Mouse (Mus musculus): Measurements from ENCODE around the gene Polr2j. TPM values are rescaled to one million over a fixed set of nuclear protein-coding genes. Genes with fewer than 3 reads are reported as not detected.
"Not testable (repeated sequence)": the region's sequence is repeated elsewhere in the genome, so short reads cannot be mapped to it uniquely, and the experiment has no call there.

Gene Polr2j
- polyA plus RNA-seq, 1 experiment from 2014 or later: 200 TPM

- WGBS: 42% methylated on average over 4 of the region's 4 CpGs
- ATAC-seq (replicated peaks); H3K4me2 ChIP-seq: not testable (repeated sequence)
Observed at GRCm38 (mm10) chr5:136113546-136113945, 2.9 kb upstream of the Polr2j start.

GRCm38 (mm10) chr5:136116784-136117112, 317 bp downstream of the Polr2j start:
- Histone ChIP-seq H3K4me1 (peaks cover 26% of the 10 kb centered on the region), H3K9ac (peak overlapping the region; percentile 98), H3K27me3 (replicated peaks) (no peaks in the 10 kb centered on the region), H3K27ac (peak overlapping the region; percentile 83), H3K4me3 (peak overlapping the region; percentile 98), H3K4me2 (peak overlapping the region; percentile 94), H3K36me3 (replicated peaks) (peaks cover 18% of the 10 kb centered on the region), H3K9me3 (no peaks in the 10 kb centered on the region)
- peak; percentile 69 for ATAC-seq (replicated peaks)
- 0% methylated on average over 22 of the region's 22 CpGs for WGBS

More at GRCm38 (mm10) chr5:136113546-136113945, 2.9 kb upstream of the Polr2j start:
- H3K9me3 ChIP-seq; H3K27me3 ChIP-seq (replicated peaks); H3K4me3 ChIP-seq; H3K27ac ChIP-seq; H3K36me3 ChIP-seq (replicated peaks); H3K9ac ChIP-seq: not testable (repeated sequence)
- peaks cover 23% of the 10 kb centered on the region for H3K4me1 ChIP-seq

- Histone ChIP-seq H3K27me3 (replicated peaks) (no peaks in the 10 kb centered on the region), H3K27ac (no peak overlapping the region), H3K4me1 (peaks cover 17% of the 10 kb centered on the region), H3K4me3 (no peak overlapping the region), H3K9me3 (no peaks in the 10 kb centered on the region), H3K9ac (no peak overlapping the region), H3K4me2 (no peak overlapping the region), H3K36me3 (replicated peaks) (peaks cover 40% of the 10 kb centered on the region)
- 88% methylated on average over 10 of the region's 10 CpGs for WGBS
- no peak for ATAC-seq (replicated peaks)
Observed at GRCm38 (mm10) chr5:136122165-136122564, 5.7 kb downstream of the Polr2j start.

GRCm38 (mm10) chr5:136135571-136136291, 19.3 kb downstream of the Polr2j start, which contains the start of the genes Lrwd1 and Alkbh4:
TSS of gene Lrwd1 (minus strand) at chr5:136136074.
TSS of gene Alkbh4 (plus strand) at chr5:136136146.
- ATAC-seq (replicated peaks): peak; percentile 93
- Histone ChIP-seq H3K9me3 (no peaks in the 10 kb centered on the region), H3K9ac (peak within 1 kb of the TSS; percentile 71), H3K4me3 (peak within 1 kb of the TSS; percentile 79), H3K27ac (peak within 1 kb of the TSS; percentile 54; the same call in 1 of the 2 replicates), H3K4me1 (peaks cover 27% of the 10 kb centered on the region), H3K4me2 (peak within 1 kb of the TSS; percentile 84), H3K27me3 (replicated peaks) (no peaks in the 10 kb centered on the region), H3K36me3 (replicated peaks) (peaks cover 8% of the 10 kb centered on the region)
- under 1% methylated on average over 60 of the region's 60 CpGs for WGBS

GRCm38 (mm10) chr5:136136292-136136990, 20.0 kb downstream of the Polr2j start:
- Histone ChIP-seq H3K27me3 (replicated peaks) (no peaks in the 10 kb centered on the region), H3K4me3 (peak overlapping the region; percentile 79), H3K4me2 (peak overlapping the region; percentile 84), H3K9ac (peak overlapping the region; percentile 71), H3K4me1 (peaks cover 27% of the 10 kb centered on the region), H3K36me3 (replicated peaks) (peaks cover 11% of the 10 kb centered on the region), H3K9me3 (no peaks in the 10 kb centered on the region), H3K27ac (peak overlapping the region; percentile 51; the same call in 1 of the 2 replicates)
- peak; percentile 18; the same call in 1 of the 2 replicates for ATAC-seq (replicated peaks)
- WGBS: 8% methylated on average over 20 of the region's 20 CpGs

- peaks cover 27% of the 10 kb centered on the region for H3K4me1 ChIP-seq
- no peak overlapping the region for H3K27ac ChIP-seq
- H3K4me2 ChIP-seq: peak overlapping the region; percentile 84
- H3K9ac ChIP-seq: no peak overlapping the region
- ATAC-seq (replicated peaks): no peak
- no peaks in the 10 kb centered on the region for H3K27me3 ChIP-seq (replicated peaks)
- WGBS: 77% methylated on average over 13 of the region's 13 CpGs
- H3K36me3 ChIP-seq (replicated peaks): peaks cover 14% of the 10 kb centered on the region
- no peak overlapping the region for H3K4me3 ChIP-seq
- no peaks in the 10 kb centered on the region for H3K9me3 ChIP-seq
Observed at GRCm38 (mm10) chr5:136137658-136138274, 21.3 kb downstream of the Polr2j start.

- Histone ChIP-seq H3K4me1 (peaks cover 27% of the 10 kb centered on the region), H3K4me2 (no peak overlapping the region), H3K36me3 (replicated peaks) (peaks cover 14% of the 10 kb centered on the region), H3K9ac (no peak overlapping the region), H3K9me3 (no peaks in the 10 kb centered on the region), H3K27ac (no peak overlapping the region), H3K4me3 (no peak overlapping the region), H3K27me3 (replicated peaks) (no peaks in the 10 kb centered on the region)
- ATAC-seq (replicated peaks): no peak
- 96% methylated on average over 13 of the region's 13 CpGs for WGBS
Observed at GRCm38 (mm10) chr5:136139393-136139792, 23.0 kb downstream of the Polr2j start.

GRCm38 (mm10) chr5:136140057-136140482, 23.6 kb downstream of the Polr2j start:
- H3K27me3 ChIP-seq (replicated peaks): no peaks in the 10 kb centered on the region
- no peak for ATAC-seq (replicated peaks)
- no peak overlapping the region for H3K4me2 ChIP-seq
- H3K9ac ChIP-seq: no peak overlapping the region
- no peaks in the 10 kb centered on the region for H3K9me3 ChIP-seq
- peaks cover 14% of the 10 kb centered on the region for H3K36me3 ChIP-seq (replicated peaks)
- peaks cover 20% of the 10 kb centered on the region for H3K4me1 ChIP-seq
- no peak overlapping the region for H3K27ac ChIP-seq
- no peak overlapping the region for H3K4me3 ChIP-seq
- 95% methylated on average over 10 of the region's 10 CpGs for WGBS

- Histone ChIP-seq H3K4me1 (0 out of 2 replicates have a peak, but pooled peaks cover 4% of the 10 kb centered on the region), H3K4me3 (no peak overlapping the region), H3K27me3 (replicated peaks) (no peaks in the 10 kb centered on the region), H3K9me3 (no peaks in the 10 kb centered on the region), H3K9ac (no peak overlapping the region), H3K36me3 (replicated peaks) (peaks cover 14% of the 10 kb centered on the region), H3K4me2 (no peak overlapping the region), H3K27ac (no peak overlapping the region)
- 79% methylated on average over 5 of the region's 5 CpGs for WGBS
- ATAC-seq (replicated peaks): no peak
Observed at GRCm38 (mm10) chr5:136142746-136143145, 26.3 kb downstream of the Polr2j start.

- no peak overlapping the region for H3K4me3 ChIP-seq
- WGBS: 85% methylated on average over 6 of the region's 6 CpGs
- no peak for ATAC-seq (replicated peaks)
- H3K36me3 ChIP-seq (replicated peaks): peaks cover 14% of the 10 kb centered on the region
- no peaks in the 10 kb centered on the region for H3K27me3 ChIP-seq (replicated peaks)
- 0 out of 2 replicates have a peak, but pooled peaks cover under 1% of the 10 kb centered on the region for H3K4me1 ChIP-seq
- no peak overlapping the region for H3K4me2 ChIP-seq
- H3K27ac ChIP-seq: no peak overlapping the region
- H3K9ac ChIP-seq: no peak overlapping the region
- no peaks in the 10 kb centered on the region for H3K9me3 ChIP-seq
Observed at GRCm38 (mm10) chr5:136143161-136143755, 26.8 kb downstream of the Polr2j start.

- no peaks in the 10 kb centered on the region for H3K9me3 ChIP-seq
- no peaks in the 10 kb centered on the region for H3K4me1 ChIP-seq
- H3K27ac ChIP-seq: no peak overlapping the region
- H3K9ac ChIP-seq: no peak overlapping the region
- WGBS: 75% methylated on average over 12 of the region's 12 CpGs
- no peaks in the 10 kb centered on the region for H3K27me3 ChIP-seq (replicated peaks)
- ATAC-seq (replicated peaks): no peak
- no peak overlapping the region for H3K4me3 ChIP-seq
- peaks cover 14% of the 10 kb centered on the region for H3K36me3 ChIP-seq (replicated peaks)
- H3K4me2 ChIP-seq: no peak overlapping the region
Observed at GRCm38 (mm10) chr5:136144606-136145430, 28.4 kb downstream of the Polr2j start.

All from midbrain, embryonic 15.5 days (tissue).